Mouse (Mus musculus): ENCODE results near the gene Nagpa.

- TF ChIP-seq MYOG (IDR thresholded peaks at IDR 0.05; ENCODE audit: control insufficient read depth, extremely low read depth, insufficient read length) (no peak), CTCF (IDR thresholded peaks at IDR 0.05; ENCODE audit: control insufficient read depth, insufficient read depth, insufficient read length) (no peak), USF1 (IDR thresholded peaks at IDR 0.05; ENCODE audit: low read depth) (no peak), MYOD1 (IDR thresholded peaks at IDR 0.05; ENCODE audit: control insufficient read depth, insufficient read length, low read depth) (no peak), MAX (IDR thresholded peaks at IDR 0.05) (no peak), FOSL1 (IDR thresholded peaks at IDR 0.05; ENCODE audit: insufficient read depth, low read length, poor library complexity, severe bottlenecking) (no peak), CEBPB (IDR thresholded peaks at IDR 0.05; ENCODE audit: low read depth) (no peak)
Observed at GRCm38 (mm10) chr16:5205431-5205970, 1.7 kb upstream of the Nagpa start.
